Mouse (Mus musculus) yolk sac, embryonic 10.5 days (tissue): ENCODE data around the gene Sypl2.

ENCODE experiments used
- DNase-seq: peaks from one replicate; pipeline ENCODE4 v3.0.0-alpha.2; 2017; ENCODE audit warnings: low spot score

Gene Sypl2

GRCm38 (mm10) chr3:108205601-108206000 is 20.8 kb downstream of the Sypl2 start:
- no peak for DNase-seq

- DNase-seq, result no peak
Observed at GRCm38 (mm10) chr3:108204470-108204869, 22.0 kb downstream of the Sypl2 start.

DNA sequence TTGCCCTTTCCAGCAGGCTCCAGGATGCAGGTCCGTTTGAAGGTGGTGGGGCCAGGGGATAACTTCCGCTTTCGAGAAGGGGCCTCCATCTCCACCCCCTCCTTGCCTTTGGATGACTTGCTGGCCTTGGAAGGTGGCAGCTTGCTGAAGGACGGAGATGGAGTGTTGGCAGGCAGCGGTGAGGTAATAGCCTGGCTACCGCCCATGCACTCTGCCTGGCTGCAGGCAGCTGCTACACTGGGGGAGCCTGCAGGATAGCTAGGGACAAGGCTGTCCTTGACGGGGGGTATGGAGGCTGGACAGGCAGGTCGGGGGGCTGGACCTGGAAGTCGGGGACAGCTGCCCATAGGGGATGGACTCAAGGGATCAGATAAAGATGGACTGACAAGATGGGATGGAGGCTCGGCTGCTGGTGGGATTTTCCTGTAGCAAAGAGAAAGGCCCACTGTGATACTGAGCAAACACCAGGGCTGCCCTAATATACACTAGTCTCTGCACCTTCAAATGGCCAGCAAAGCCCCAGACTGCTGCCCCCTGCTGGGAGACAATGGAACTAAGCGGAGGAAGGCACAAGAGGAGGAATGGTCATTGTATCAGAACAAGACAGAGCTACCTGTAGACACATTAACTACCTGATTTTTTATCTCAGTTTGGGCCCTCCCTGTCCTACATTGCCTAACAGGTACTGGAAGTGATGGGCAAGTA is 22.7 kb downstream of the Sypl2 start:
- DNase-seq, result peak; percentile 57

GRCm38 (mm10) chr3:108203212-108203611 is 23.2 kb downstream of the Sypl2 start:
- DNase-seq, result no peak

DNA sequence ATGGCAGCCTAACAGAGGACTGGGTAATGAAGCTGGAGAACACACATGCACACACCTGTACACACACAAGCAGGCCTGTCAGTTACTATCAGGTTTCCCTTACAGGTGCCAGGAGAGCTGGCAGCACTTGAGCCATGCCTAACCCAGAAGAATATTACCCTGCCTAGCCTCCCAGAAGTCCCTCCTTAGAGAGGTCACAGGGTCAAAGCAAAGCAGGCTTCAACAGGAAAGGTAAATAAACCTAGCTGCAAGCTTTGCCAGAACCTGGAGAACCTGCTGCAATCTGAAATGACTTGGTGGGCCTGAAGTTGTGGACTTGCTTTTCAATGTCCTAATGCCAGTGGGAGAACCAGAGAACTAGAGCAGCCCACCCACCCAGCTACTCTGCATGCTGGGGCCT is 23.9 kb downstream of the Sypl2 start:
- peak; percentile 38 for DNase-seq

- DNase-seq, result peak; percentile 99
Observed at GRCm38 (mm10) chr3:108200329-108201323, 25.8 kb downstream of the Sypl2 start, which contains the start of gene Cyb561d1. TSS of gene Cyb561d1 (minus strand) at chr3:108201212.

- DNase-seq, result no peak
Observed at GRCm38 (mm10) chr3:108199231-108199630, 27.2 kb downstream of the Sypl2 start.

GRCm38 (mm10) chr3:108197066-108197497 is 29.4 kb downstream of the Sypl2 start:
- DNase-seq, result no peak

GRCm38 (mm10) chr3:108195941-108196590 is 30.4 kb downstream of the Sypl2 start:
- DNase-seq, result no peak

DNA sequence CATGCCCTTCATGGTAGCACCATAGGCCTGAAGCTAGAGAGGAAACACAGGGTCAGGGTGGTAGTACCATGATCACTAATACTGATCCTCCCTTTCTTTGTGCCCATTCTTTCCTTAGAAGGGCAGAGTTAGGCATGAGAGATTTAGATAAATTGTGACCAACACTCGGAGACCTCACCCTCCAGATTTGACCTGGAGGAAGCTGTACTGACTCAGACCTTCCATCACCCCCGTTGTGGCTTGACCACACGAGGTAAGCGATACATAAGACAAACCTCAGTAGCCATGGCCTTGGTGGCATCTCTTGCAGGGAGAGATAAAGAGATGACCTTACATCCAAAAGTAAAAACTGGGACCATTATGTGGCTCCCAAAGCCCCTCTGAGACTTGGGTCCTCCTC is 31.2 kb downstream of the Sypl2 start:
- no peak for DNase-seq

DNA sequence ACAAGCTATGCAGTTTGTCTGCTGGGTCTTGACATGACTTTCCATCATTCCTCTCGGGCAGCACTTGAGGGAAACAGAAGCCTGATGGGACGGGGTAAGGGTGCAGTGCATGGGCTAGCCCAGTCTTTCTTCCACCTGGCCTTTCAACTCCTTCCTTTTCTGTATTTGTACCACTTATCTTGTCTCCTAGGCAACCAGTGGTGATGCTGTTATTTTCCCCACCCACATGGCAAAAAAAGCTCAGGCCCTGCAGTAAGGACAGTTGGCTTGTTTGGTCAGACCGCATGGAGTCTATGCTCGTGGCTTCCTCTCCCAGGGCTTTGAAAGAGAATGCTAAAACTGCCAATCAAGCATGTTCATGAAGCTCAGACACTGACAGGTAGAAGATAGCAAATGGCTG is 32.8 kb downstream of the Sypl2 start:
- no peak for DNase-seq

DNA sequence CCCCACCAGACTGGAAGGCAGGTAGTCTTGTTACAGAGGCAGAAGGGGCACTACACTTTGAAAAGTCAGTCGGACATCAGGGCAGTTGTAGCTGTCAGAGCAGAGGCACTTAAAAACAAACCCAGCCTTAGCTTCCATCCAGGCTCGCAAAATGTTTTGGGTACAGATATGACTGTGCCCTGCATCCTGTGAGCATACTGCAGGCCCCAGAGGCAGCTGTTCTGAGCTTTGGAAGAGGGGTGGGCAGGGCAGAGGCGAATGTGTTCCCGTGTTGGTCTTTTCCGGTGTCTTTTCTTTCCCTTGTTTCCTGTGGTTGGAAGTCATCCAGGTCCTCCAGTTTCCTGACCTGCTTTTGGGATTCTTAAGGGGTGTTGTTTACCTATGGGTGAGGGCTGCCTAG is 36.6 kb downstream of the Sypl2 start:
- DNase-seq, result no peak

DNA sequence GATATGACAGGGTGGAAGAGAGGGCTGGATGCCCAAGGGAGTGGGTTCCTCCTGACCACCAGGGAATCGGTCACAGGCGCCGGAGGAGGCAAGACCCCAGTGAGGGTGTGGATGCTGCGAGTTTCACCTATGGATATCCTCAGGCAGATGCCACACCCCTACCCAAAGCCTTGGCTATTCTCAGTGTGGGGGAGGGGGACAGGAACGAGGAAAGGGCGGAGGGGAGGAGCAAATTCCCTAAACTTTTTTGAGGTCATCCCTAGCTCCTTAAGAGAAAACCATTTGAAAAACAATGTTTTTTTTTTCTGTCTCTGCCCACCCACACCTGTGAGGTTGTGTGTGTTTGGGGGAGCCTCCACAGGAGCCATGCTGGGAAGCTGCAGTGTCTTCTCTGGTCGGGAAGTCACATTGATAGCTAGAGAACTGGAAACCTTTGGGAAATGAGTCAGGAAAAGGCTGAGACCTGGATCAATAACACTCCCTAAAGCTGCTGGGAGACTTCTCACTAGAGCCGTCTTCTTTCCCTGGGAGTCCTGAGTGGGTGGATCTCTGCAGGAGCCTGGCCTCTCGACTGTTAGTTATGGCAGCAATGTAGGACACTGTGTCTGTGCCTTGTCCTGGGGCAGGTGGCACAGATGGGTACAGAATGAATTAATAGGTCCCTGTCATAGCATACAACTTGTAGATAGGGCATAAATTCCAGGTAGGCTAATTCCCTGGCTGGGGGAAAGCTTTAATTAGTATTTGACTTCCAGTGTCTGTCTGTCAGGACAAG is 37.5 kb downstream of the Sypl2 start:
- no peak for DNase-seq

DNA sequence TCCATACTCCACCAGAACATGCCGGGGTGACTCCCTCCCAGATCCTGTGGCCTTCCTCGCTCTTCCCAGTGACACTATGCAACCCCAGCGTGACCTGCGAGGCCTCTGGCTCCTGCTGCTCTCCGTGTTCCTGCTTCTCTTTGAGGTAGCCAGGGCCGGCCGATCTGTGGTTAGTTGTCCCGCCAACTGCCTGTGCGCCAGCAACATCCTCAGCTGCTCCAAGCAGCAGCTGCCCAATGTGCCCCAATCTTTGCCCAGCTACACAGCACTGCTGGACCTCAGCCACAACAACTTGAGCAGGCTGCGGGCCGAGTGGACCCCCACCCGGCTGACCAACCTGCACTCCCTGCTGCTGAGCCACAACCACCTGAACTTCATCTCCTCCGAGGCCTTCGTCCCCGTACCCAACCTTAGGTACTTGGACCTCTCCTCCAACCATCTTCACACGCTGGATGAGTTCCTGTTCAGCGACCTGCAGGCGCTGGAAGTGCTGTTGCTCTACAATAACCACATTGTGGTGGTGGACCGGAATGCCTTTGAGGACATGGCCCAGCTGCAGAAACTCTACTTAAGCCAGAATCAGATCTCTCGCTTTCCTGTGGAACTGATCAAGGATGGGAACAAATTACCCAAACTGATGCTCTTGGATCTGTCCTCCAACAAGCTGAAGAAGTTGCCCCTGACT is 39.2 kb downstream of the Sypl2 start:
- no peak for DNase-seq

DNA sequence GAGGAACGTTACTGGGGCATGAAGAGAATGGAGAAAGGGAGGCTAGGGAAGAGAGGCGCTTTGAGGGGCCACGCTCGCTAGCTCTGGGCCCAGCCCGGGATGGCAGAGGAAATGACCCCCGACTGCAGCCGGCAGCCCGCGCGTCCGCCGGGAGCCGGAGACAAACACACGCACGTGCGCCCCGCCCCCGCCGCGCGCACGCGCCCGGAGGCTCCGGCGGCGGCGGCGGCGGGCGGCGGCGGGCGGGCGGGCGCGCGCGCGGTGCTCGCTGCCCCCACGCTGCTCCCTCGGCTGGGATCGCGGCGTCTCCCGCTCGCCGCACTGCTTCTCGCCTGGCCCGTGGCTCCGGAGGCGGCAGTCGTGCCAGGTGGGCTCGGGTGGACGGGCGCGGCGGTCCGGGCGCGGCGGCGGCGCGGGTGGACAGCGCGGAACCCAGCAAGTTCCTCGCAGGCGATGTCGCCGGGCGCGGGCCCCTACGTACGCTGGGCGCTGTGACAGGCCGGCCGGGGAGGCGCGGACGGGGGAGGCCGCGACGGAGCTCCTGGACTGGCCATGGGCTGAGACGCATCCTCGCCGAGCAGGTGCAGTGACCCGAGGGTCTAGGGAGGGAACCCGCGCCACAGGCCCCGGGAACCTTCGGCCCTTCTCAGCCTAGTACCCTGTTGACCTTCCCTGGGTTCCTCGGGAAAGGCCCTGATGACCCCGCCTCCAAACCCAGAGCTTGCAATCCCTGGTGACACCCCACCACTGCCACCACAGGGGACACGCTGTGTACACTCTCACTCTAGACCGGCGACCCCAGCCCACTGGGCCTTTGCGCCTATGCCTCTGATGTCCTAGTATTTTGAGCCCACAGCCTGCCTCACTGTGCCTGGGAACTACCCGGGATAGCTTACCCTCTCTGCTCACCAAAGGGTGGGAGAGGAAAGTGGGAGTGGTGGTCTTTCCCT is 40.1 kb downstream of the Sypl2 start, which contains the start of gene Amigo1:
Gene Amigo1 (plus strand): TSS at position 238 of the 950 bp plus-strand sequence.
- DNase-seq, result peak; percentile 37

DNA sequence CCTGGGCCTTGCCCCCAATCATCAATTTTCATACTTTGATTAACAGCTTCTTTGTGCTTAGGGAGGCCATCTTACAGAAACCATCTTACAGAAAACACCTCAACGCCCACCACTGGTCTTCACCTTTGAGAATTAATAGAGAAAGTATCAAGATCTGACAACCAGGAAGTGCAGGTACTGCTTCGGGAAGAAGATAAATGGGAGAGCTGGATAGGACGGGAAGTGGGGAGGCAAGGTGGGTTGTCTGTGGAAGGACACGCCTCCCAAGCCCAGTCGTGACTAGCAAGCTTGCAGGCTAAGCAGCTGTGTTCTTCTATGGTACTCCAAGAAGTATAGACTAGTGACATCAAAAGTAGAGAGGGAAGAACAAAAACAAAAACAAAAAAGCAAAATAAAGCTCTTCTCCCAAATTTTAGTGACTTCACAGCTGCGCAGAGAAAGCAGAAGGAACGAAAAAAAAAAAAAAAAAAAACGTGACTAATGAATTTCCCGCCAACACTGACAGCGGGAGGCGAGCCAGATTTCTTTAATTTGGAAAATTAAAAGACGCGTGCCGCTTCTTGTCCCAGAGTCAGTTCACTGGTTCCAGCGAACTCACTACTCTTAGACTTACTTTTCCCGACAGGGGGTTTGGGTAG is 40.9 kb downstream of the Sypl2 start:
- DNase-seq, result no peak

DNA sequence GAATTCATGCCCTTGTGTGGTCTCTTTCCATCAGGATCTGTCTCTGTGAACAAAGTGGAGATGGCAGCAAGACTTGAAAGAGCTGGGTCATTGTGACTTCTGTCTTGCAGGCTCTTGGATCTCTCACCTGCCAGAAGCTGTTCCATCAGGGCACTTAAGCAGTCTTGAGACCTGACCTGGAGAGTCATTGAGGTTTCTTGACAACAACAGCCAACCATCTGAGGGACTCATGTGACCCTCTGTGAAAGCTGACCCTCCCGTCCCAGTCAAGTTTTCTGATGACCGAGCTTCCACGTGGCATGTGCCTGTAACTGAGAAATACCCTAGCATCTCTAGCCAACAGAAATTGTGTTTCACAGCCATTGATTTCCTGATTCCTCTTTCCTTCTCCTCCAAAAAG is 41.7 kb downstream of the Sypl2 start:
- no peak for DNase-seq

DNA sequence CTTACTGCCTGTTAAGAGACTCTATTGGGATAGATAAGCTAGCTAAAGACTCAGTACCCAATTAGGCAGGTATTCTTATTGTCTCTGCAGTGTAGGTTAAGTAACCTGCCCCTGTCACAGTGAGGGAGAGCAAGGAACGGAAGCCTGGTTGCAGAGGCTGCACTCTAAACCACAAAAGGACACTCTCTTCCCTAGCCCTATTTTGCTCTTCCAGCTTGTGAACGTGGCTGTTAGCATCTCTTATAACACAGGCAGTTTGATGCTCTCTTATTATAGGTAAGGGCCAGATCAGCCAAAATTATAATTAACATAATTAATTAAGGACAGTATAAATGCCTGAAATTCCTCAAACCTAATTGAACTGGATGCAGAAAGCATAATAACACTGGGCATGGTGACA is 45.9 kb downstream of the Sypl2 start:
- DNase-seq, result no peak
